ENCODE assay signal across 11 mouse cellular contexts in the genomic region with DNA sequence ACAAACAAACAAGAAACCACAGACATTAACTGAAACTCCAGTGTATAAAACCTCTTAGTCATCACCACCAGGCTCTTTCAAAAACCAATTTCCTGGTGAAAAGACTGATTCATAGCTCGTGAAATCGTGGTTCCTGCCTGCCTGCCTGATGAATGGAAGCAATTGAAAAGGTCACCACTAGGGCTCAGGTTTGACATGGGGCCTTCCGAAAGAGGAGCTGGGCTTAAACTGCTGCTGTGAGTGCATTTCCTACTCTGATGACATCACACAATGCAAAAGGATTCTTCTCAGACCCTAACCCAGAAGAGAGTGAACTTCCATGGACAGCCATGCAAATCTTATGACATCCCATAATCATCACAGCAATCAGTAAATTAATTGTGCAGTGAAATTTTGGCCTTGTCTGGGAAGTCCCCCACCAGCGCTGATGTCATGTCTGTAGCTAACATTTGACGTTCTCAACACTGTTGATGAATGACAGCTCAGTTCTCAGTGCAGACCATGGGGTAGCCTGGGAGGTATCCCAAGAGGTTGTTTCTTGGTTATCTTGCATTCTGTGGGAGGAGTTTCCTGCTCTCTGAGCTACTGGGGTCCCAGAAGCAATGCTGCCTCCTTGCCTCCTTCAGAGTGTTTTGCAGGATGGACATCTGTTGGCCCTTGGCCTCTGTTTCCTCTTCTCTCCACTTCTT.
DNase-seq lines count a peak whose midpoint lies in the region; ATAC-seq lines count a peak whose summit lies in the region.
"Had no signal": no experiment of that assay in that cellular context is flagged by ENCODE, and none has a peak within 500 bp of the region (broad histone marks: within the 10 kb centered on the region; RNA-seq: fewer than 3 reads in every experiment).

No protein-coding gene starts in this region.

- no peaks in the 10 kb centered on the region; the same call in 1 of the 2 replicates for H3K27me3 ChIP-seq in heart, embryonic 11.5 days (ENCODE audit: control insufficient read depth, insufficient read depth, low read length)
- no peaks in the 10 kb centered on the region for H3K27me3 ChIP-seq in limb, embryonic 10.5 days (ENCODE audit: low read depth, poor library complexity, severe bottlenecking)
- H3K27me3 ChIP-seq: megakaryocyte, embryonic 14.5 days had no signal

- H3K4me1 ChIP-seq in heart, embryonic 11.5 days (ENCODE audit: control insufficient read depth, insufficient read depth, low read length): peaks cover 12% of the 10 kb centered on the region
- peaks cover 24% of the 10 kb centered on the region for H3K4me1 ChIP-seq in limb, embryonic 10.5 days

- H3K9me3 ChIP-seq in heart, embryonic 11.5 days (replicated peaks; ENCODE audit: control insufficient read depth, low read length): peaks cover 5% of the 10 kb centered on the region
- no peaks in the 10 kb centered on the region for H3K9me3 ChIP-seq in limb, embryonic 10.5 days (replicated peaks)

- 41% methylated on average over 5 of the region's 5 CpGs for WGBS in heart, embryonic 11.5 days (ENCODE audit: insufficient replicate concordance)
- 36% methylated on average over 5 of the region's 5 CpGs for WGBS in limb, embryonic 10.5 days

- ATAC-seq in heart, embryonic 11.5 days (replicated peaks; ENCODE audit: insufficient number of reproducible peaks, low FRiP score, low TSS enrichment): 0 out of 2 replicates have a peak, but pooled peaks have one; percentile 14

- no peak overlapping the region for H3K4me3 ChIP-seq in heart, embryonic 11.5 days (ENCODE audit: low read depth, low read length)
- no peak overlapping the region for H3K4me3 ChIP-seq in limb, embryonic 10.5 days
- H3K4me3 ChIP-seq: megakaryocyte, embryonic 14.5 days had no signal

- H3K4me2 ChIP-seq in heart, embryonic 11.5 days: no peak overlapping the region

- DNase-seq in heart, adult 11 months: no peak
- DNase-seq in 3134 (ENCODE audit: extremely low read depth, insufficient read length, low spot score): peak; percentile 5
- DNase-seq in brain, adult 2 months (ENCODE audit: low read depth, low spot score): peak; percentile 28
- peak; percentile 51 for DNase-seq in limb, embryonic 10.5 days (ENCODE audit: low spot score)
- DNase-seq in frontal cortex, postnatal 25 days (ENCODE audit: low spot score in 2 of 2): no peak
- DNase-seq in cerebellum, adult 8-10 months: no peak
- no peak for DNase-seq in gastrocnemius, postnatal 25 days
- DNase-seq: cerebellum, postnatal 10 days; right cerebral cortex, adult 18-20 months had no signal

- no peaks in the 10 kb centered on the region for H3K36me3 ChIP-seq in heart, embryonic 11.5 days (ENCODE audit: control insufficient read depth, insufficient read depth, low read length)
- H3K36me3 ChIP-seq in limb, embryonic 10.5 days: no peaks in the 10 kb centered on the region

- no peak overlapping the region for H3K9ac ChIP-seq in heart, embryonic 11.5 days (ENCODE audit: low read depth, low read length)

- H3K27ac ChIP-seq in heart, embryonic 11.5 days (ENCODE audit: low read depth, low read length): no peak overlapping the region
- H3K27ac ChIP-seq in limb, embryonic 10.5 days: peak overlapping the region; percentile 56

Comparison
In these comparisons a context has a peak if more than half of its experiments do, and no peak if none do; other contexts are left out.
1. DNase-seq: peak in 3134 (single experiment), brain, adult 2 months (single experiment) and limb, embryonic 10.5 days (single experiment); none in heart, adult 11 months (single experiment), frontal cortex, postnatal 25 days (0 of 2), cerebellum, adult 8-10 months (single experiment) and gastrocnemius, postnatal 25 days (single experiment).